Mouse (Mus musculus) kidney, embryonic 15.5 days (tissue): ENCODE measurements around the gene Elmo1. TPM values are rescaled to one million over a fixed set of nuclear protein-coding genes. Genes with fewer than 3 reads are reported as not detected.

Source experiments
- ATAC-seq: fragments of 200-750 bp; cut with Nextera tagmentation; replicated peaks from 2 replicates; pipeline ENCODE4 v1.8.0; 2017; ENCODE audit warnings: moderate TSS enrichment; ENCODE audit not compliant: low FRiP score
- H3K27ac ChIP-seq: fragments of 300-500 bp; sonication (generic); 2 replicates; pipeline ENCODE4 v1.5.1; 2015; ENCODE audit warnings: mild to moderate bottlenecking, inconsistent platforms
- H3K27me3 ChIP-seq: fragments of 300-500 bp; sonication (generic); 2 replicates; pipeline ENCODE4 v1.6.1; 2015; ENCODE audit warnings: inconsistent platforms
- H3K36me3 ChIP-seq: fragments of 300-500 bp; sonication (generic); 2 replicates; pipeline ENCODE4 v1.6.1; 2015; ENCODE audit warnings: inconsistent platforms
- H3K4me1 ChIP-seq: fragments of 300-500 bp; sonication (generic); 2 replicates; pipeline ENCODE4 v1.6.1; 2015; ENCODE audit warnings: inconsistent platforms
- H3K4me2 ChIP-seq: fragments of 300-500 bp; sonication (generic); 2 replicates; pipeline ENCODE4 v1.6.1; 2015; ENCODE audit warnings: moderate library complexity, mild to moderate bottlenecking, inconsistent platforms
- H3K4me3 ChIP-seq: fragments of 300-500 bp; sonication (generic); replicated peaks from 2 replicates; pipeline ENCODE4 v1.5.1; 2015; ENCODE audit warnings: mild to moderate bottlenecking, inconsistent platforms
- H3K9ac ChIP-seq: fragments of 300-500 bp; sonication (generic); 2 replicates; pipeline ENCODE4 v1.6.1; 2015; ENCODE audit warnings: mild to moderate bottlenecking, inconsistent platforms
- H3K9me3 ChIP-seq: fragments of 300-500 bp; sonication (generic); replicated peaks from 2 replicates; pipeline ENCODE4 v1.6.1; 2016; ENCODE audit warnings: inconsistent platforms
- WGBS: fragments of 180-500 bp; shearing (Covaris S2); methylation state at CpG from one replicate; pipeline ENCODE4 v1.1.7; 2015; ENCODE audit warnings: mixed read lengths; 5-methylcytosine and 5-hydroxymethylcytosine counted together
- polyA plus RNA-seq: library from polyadenylated mRNA; unstranded; fragments of >200 nt; fragmentation: Nextera tagmentation; extraction: Ambion mirVana; gene quantifications from 2 replicates; pipeline ENCODE4 v1.2.1, GENCODE M21; 2015

The Elmo1 gene
- polyA plus RNA-seq, 1 experiment from 2014 or later = 16.1 TPM

GRCm38 (mm10) chr13:20460096-20460495 lies 369.7 kb downstream of the Elmo1 start:
- WGBS = 88% methylated on average over 6 of the region's 6 CpGs
- ATAC-seq = no peak
- no peak overlapping the region for H3K9ac ChIP-seq
- no peak overlapping the region for H3K27ac ChIP-seq
- no peaks in the 10 kb centered on the region for H3K4me1 ChIP-seq
- no peaks in the 10 kb centered on the region for H3K36me3 ChIP-seq
- no peak overlapping the region for H3K4me3 ChIP-seq
- H3K4me2 ChIP-seq = no peak overlapping the region
- no peaks in the 10 kb centered on the region for H3K27me3 ChIP-seq
- H3K9me3 ChIP-seq = no peaks in the 10 kb centered on the region

GRCm38 (mm10) chr13:20461616-20462015 lies 371.2 kb downstream of the Elmo1 start:
- no peak for ATAC-seq
- H3K9ac ChIP-seq = no peak overlapping the region
- H3K4me3 ChIP-seq = no peak overlapping the region
- no peak overlapping the region for H3K27ac ChIP-seq
- no peaks in the 10 kb centered on the region for H3K36me3 ChIP-seq
- no peaks in the 10 kb centered on the region for H3K27me3 ChIP-seq
- H3K4me1 ChIP-seq = no peaks in the 10 kb centered on the region
- H3K4me2 ChIP-seq = no peak overlapping the region
- H3K9me3 ChIP-seq = no peaks in the 10 kb centered on the region
- WGBS = 75% methylated on average over 3 of the region's 3 CpGs

GRCm38 (mm10) chr13:20464161-20464560 lies 373.8 kb downstream of the Elmo1 start:
- Histone ChIP-seq H3K27ac (no peak overlapping the region), H3K36me3 (no peaks in the 10 kb centered on the region), H3K9me3 (no peaks in the 10 kb centered on the region), H3K4me1 (no peaks in the 10 kb centered on the region), H3K9ac (no peak overlapping the region), H3K4me2 (no peak overlapping the region), H3K27me3 (no peaks in the 10 kb centered on the region), H3K4me3 (no peak overlapping the region)
- no peak for ATAC-seq

GRCm38 (mm10) chr13:20467381-20467780 lies 377.0 kb downstream of the Elmo1 start:
- Histone ChIP-seq H3K27me3 (no peaks in the 10 kb centered on the region), H3K27ac (no peak overlapping the region), H3K4me3 (no peak overlapping the region), H3K9me3 (no peaks in the 10 kb centered on the region), H3K9ac (no peak overlapping the region), H3K4me2 (no peak overlapping the region), H3K4me1 (peaks cover 6% of the 10 kb centered on the region; the same call in 1 of the 2 replicates), H3K36me3 (no peaks in the 10 kb centered on the region)
- 97% methylated on average over 1 of the region's 1 CpGs for WGBS
- no peak for ATAC-seq

- no peak overlapping the region for H3K4me3 ChIP-seq
- H3K36me3 ChIP-seq = no peaks in the 10 kb centered on the region
- 17% methylated on average over 6 of the region's 6 CpGs for WGBS
- no peak overlapping the region for H3K9ac ChIP-seq
- H3K27ac ChIP-seq = no peak overlapping the region
- ATAC-seq = 0 out of 2 replicates have a peak, but pooled peaks have one; percentile 6
- peak overlapping the region; percentile 23 for H3K4me2 ChIP-seq
- peaks cover 6% of the 10 kb centered on the region; the same call in 1 of the 2 replicates for H3K4me1 ChIP-seq
- H3K9me3 ChIP-seq = no peaks in the 10 kb centered on the region
- H3K27me3 ChIP-seq = no peaks in the 10 kb centered on the region
Observed at GRCm38 (mm10) chr13:20471732-20472131, 381.3 kb downstream of the Elmo1 start.

GRCm38 (mm10) chr13:20472301-20472831 lies 382.0 kb downstream of the Elmo1 start:
- ATAC-seq = no peak
- no peaks in the 10 kb centered on the region for H3K36me3 ChIP-seq
- H3K27ac ChIP-seq = no peak overlapping the region
- no peaks in the 10 kb centered on the region for H3K27me3 ChIP-seq
- no peak overlapping the region for H3K4me3 ChIP-seq
- no peak overlapping the region for H3K9ac ChIP-seq
- H3K9me3 ChIP-seq = no peaks in the 10 kb centered on the region
- H3K4me1 ChIP-seq = peaks cover 6% of the 10 kb centered on the region; the same call in 1 of the 2 replicates
- peak overlapping the region; percentile 23 for H3K4me2 ChIP-seq
- WGBS = 47% methylated on average over 10 of the region's 10 CpGs

- Histone ChIP-seq H3K36me3 (no peaks in the 10 kb centered on the region), H3K4me3 (no peak overlapping the region), H3K27me3 (no peaks in the 10 kb centered on the region), H3K27ac (no peak overlapping the region), H3K4me1 (peaks cover 6% of the 10 kb centered on the region; the same call in 1 of the 2 replicates), H3K9ac (no peak overlapping the region), H3K9me3 (no peaks in the 10 kb centered on the region), H3K4me2 (no peak overlapping the region)
- 78% methylated on average over 15 of the region's 15 CpGs for WGBS
- no peak for ATAC-seq
Observed at GRCm38 (mm10) chr13:20472891-20473539, 382.6 kb downstream of the Elmo1 start.

- Histone ChIP-seq H3K36me3 (no peaks in the 10 kb centered on the region), H3K9me3 (no peaks in the 10 kb centered on the region), H3K27ac (no peak overlapping the region), H3K4me3 (no peak overlapping the region), H3K4me1 (peaks cover 6% of the 10 kb centered on the region; the same call in 1 of the 2 replicates), H3K4me2 (no peak overlapping the region), H3K27me3 (no peaks in the 10 kb centered on the region), H3K9ac (no peak overlapping the region)
- 80% methylated on average over 7 of the region's 7 CpGs for WGBS
- no peak for ATAC-seq
Observed at GRCm38 (mm10) chr13:20473641-20474078, 383.3 kb downstream of the Elmo1 start.

- Histone ChIP-seq H3K4me3 (no peak overlapping the region), H3K36me3 (no peaks in the 10 kb centered on the region), H3K9me3 (no peaks in the 10 kb centered on the region), H3K4me1 (peaks cover 6% of the 10 kb centered on the region; the same call in 1 of the 2 replicates), H3K4me2 (no peak overlapping the region), H3K27me3 (no peaks in the 10 kb centered on the region), H3K27ac (no peak overlapping the region), H3K9ac (no peak overlapping the region)
- 88% methylated on average over 4 of the region's 4 CpGs for WGBS
- no peak for ATAC-seq
Observed at GRCm38 (mm10) chr13:20474600-20474999, 384.2 kb downstream of the Elmo1 start.

GRCm38 (mm10) chr13:20481805-20482204 lies 391.4 kb downstream of the Elmo1 start:
- Histone ChIP-seq H3K36me3 (no peaks in the 10 kb centered on the region), H3K9ac (no peak overlapping the region), H3K27me3 (no peaks in the 10 kb centered on the region), H3K9me3 (no peaks in the 10 kb centered on the region), H3K4me2 (no peak overlapping the region), H3K4me1 (no peaks in the 10 kb centered on the region), H3K4me3 (no peak overlapping the region), H3K27ac (no peak overlapping the region)
- WGBS = 90% methylated on average over 1 of the region's 1 CpGs
- no peak for ATAC-seq

- Histone ChIP-seq H3K4me3 (no peak overlapping the region), H3K36me3 (no peaks in the 10 kb centered on the region), H3K27me3 (no peaks in the 10 kb centered on the region), H3K9ac (no peak overlapping the region), H3K4me2 (no peak overlapping the region), H3K27ac (no peak overlapping the region), H3K9me3 (no peaks in the 10 kb centered on the region), H3K4me1 (no peaks in the 10 kb centered on the region)
- WGBS = 73% methylated on average over 3 of the region's 3 CpGs
- ATAC-seq = no peak
Observed at GRCm38 (mm10) chr13:20489110-20489509, 398.7 kb downstream of the Elmo1 start.

GRCm38 (mm10) chr13:20489698-20490417 lies 399.5 kb downstream of the Elmo1 start:
- H3K36me3 ChIP-seq = no peaks in the 10 kb centered on the region
- no peaks in the 10 kb centered on the region for H3K4me1 ChIP-seq
- ATAC-seq = 0 out of 2 replicates have a peak, but pooled peaks have one; percentile 40
- no peak overlapping the region for H3K4me2 ChIP-seq
- WGBS = 78% methylated on average over 8 of the region's 8 CpGs
- H3K27ac ChIP-seq = no peak overlapping the region
- no peak overlapping the region for H3K9ac ChIP-seq
- no peak overlapping the region for H3K4me3 ChIP-seq
- H3K9me3 ChIP-seq = no peaks in the 10 kb centered on the region
- no peaks in the 10 kb centered on the region for H3K27me3 ChIP-seq
